Mouse (Mus musculus) G1E (cell line): ENCODE measurements around the gene Ilf2. TPM values are rescaled to one million over a fixed set of nuclear protein-coding genes. Genes with fewer than 3 reads are reported as not detected.
A peak's percentile ranks its signal among the peaks of the same experiment; 100 is the strongest.

ENCODE experiments used
- ATAC-seq: 2 replicates; pipeline ENCODE4 v1.8.0; 2016; ENCODE audit warnings: mild to moderate bottlenecking; ENCODE audit not compliant: insufficient number of reproducible peaks, poor library complexity, low FRiP score, severe bottlenecking; ENCODE audit errors: extremely low read depth
- DNase-seq: peaks from one replicate; pipeline ENCODE4 v3.0.0; 2012; ENCODE audit warnings: low spot score
- H3K27me3 ChIP-seq: 2 replicates; pipeline ENCODE4 v1.6.1; 2012; ENCODE audit warnings: mild to moderate bottlenecking, low read length, inconsistent platforms; ENCODE audit not compliant: insufficient read depth
- H3K36me3 ChIP-seq: replicated peaks from 2 replicates; pipeline ENCODE3; 2012; ENCODE audit warnings: mild to moderate bottlenecking, inconsistent platforms
- H3K4me1 ChIP-seq: 2 replicates; pipeline ENCODE4 v1.6.1; 2012; ENCODE audit warnings: low read depth, low read length, inconsistent platforms, mixed read lengths; ENCODE audit not compliant: insufficient read depth
- H3K4me3 ChIP-seq: 2 replicates; pipeline ENCODE4 v1.5.1; 2012; ENCODE audit warnings: low read depth, mild to moderate bottlenecking, inconsistent platforms, low read length, moderate library complexity, mixed read lengths
- H3K9me3 ChIP-seq: replicated peaks from 2 replicates; pipeline ENCODE4 v1.6.1; 2012; ENCODE audit warnings: inconsistent platforms
- CTCF ChIP-seq: IDR thresholded peaks from 2 replicates; pipeline ENCODE4 v1.5.1; 2012; ENCODE audit warnings: low read depth, low read length, inconsistent platforms, mixed read lengths
- GATA1 ChIP-seq: IDR thresholded peaks from 2 replicates; pipeline ENCODE4 v1.6.1; 2012; ENCODE audit warnings: borderline replicate concordance, low read length, inconsistent platforms, mixed read lengths
- GATA2 ChIP-seq: IDR thresholded peaks from 2 replicates; pipeline ENCODE4 v1.6.1; 2012; ENCODE audit warnings: low read depth, low read length, inconsistent platforms, borderline replicate concordance
- POLR2AphosphoS5 ChIP-seq: IDR thresholded peaks from 2 replicates; pipeline ENCODE4 v1.6.1; 2012; ENCODE audit warnings: low read depth, low read length, inconsistent platforms; ENCODE audit not compliant: insufficient replicate concordance
- TAL1 ChIP-seq: conservative IDR thresholded peaks from 2 replicates; pipeline ENCODE4 v1.6.1; 2012; ENCODE audit warnings: low read depth, low read length, inconsistent platforms, mixed read lengths
- polyA plus RNA-seq: library from polyadenylated mRNA; stranded (reverse); fragments of >175 nt; gene quantifications from 2 replicates; pipeline ENCODE4 v1.2.3, GENCODE M21; 2012
- total RNA-seq, 2 experiments: library from RNA; stranded (forward) in 1 of 2; stranded (reverse) in 1 of 2; fragments of 200-1000 nt in 1 of 2; fragments of >200 nt in 1 of 2; fragmentation: Nextera tagmentation in 1 of 2; gene quantifications; 2 replicates each; pipeline ENCODE4 v1.2.3; 2014 to 2017

Ilf2 gene
- total and polyA plus RNA-seq, 3 experiments, result 21.3 to 181 (median 100) TPM

DNA sequence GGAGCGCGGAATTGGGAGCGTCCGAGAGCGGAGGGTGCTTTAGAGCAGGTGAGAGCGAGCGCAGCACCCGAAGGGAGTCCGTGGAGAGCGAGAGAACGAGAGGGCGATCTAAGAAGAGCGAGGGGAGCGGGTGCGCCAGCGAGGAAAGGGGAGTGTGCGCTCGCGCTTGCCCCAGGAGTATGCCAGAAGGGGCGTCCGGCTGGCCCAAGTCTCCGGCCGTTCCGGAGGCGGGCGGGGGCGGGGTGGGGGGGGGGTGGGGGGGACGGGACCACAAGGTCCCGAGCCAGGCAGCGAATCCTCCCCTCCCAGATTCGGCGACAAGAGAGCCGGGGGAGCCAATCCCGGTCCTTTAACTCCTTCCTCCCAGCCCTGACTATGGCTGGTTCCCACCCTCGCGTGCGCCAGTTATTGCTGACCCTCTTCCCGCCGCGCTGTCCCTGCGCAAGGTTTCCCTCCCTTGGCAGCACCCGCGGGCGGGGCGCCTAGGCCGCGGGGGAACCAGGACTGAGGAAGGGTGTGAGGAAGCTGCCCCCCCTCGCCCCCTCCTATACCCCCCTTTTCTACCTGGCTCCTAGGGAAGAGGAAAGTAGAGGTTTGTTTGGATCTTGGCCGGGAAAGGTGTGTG is 10.1 kb upstream of the Ilf2 start, which contains the start of gene Npr1:
Gene Npr1 (minus strand): TSS at position 181 of the 625 bp plus-strand sequence.
- no peak for ATAC-seq
- Histone ChIP-seq H3K27me3 (peaks cover 73% of the 10 kb centered on the region), H3K36me3 (no peaks in the 10 kb centered on the region)

DNA sequence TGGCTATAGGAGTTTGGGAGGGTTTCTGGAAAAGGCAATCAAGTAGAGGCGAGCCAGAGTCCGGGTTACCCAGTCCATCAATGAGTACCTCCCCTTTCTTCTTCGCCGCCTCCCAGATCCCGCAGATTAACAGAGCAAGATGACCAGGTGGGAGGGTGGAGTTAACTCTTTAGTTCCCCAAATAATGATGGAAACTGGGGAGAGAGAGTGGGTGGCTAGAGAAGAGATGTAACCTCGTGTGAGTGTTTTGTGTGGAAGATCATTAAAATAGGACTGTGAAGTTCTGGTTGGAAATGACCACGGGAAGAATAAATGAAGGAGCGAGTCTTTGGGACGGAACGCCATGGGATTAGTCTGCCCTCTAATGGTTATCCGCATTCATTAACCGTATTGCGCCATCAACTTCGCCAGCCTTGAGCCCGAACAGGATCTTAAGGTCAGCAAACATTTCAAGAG is 9.6 kb upstream of the Ilf2 start:
- ATAC-seq, result peak; percentile 34; the same call in 1 of the 2 replicates

More for the DNA sequence above, 10.1 kb upstream of the Ilf2 start, which contains the start of gene Npr1:
- Histone ChIP-seq H3K4me1 (peaks cover 13% of the 10 kb centered on the region), H3K4me3 (peak within 1 kb of the TSS; percentile 51; the same call in 1 of the 2 replicates), H3K9me3 (peaks cover 12% of the 10 kb centered on the region)
- no peak for DNase-seq
- TF ChIP-seq GATA1 (no peak), GATA2 (no peak), CTCF (no peak), TAL1 (no peak), POLR2AphosphoS5 (no peak)

DNA sequence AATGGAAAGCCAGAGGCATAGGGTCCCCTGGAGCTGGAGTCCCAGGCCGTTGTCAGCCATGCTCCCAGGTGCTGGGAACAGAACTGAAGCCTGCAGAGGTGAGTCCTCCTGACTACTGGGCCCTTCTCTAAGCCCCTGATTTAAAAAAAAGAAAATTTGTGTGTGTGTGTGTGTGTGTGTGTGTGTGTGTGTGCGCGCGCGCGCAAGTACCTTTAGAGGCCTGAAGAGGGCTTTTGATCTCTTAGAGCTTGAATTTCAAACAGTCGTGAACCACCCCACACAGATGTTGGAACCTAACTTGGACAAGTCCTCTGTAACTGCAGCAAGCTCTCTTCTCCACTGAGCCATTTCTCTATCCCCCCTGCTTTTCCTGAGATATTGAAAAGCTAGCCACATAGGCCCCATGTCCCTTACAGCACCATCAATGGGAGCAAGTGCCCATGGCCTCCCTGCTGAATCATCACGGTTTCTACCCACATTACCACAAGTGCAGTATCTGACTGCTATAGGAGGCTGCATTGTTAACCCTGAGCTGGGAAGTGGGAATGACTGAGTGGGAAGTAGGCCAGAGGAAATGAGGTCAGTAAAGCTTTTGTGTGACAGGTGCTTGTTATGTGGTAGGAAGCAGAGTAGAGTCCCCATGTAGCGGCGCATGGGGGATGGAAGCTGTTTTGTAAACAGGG is 8.2 kb upstream of the Ilf2 start:
- Histone ChIP-seq H3K9me3 (peaks cover 12% of the 10 kb centered on the region), H3K4me1 (peaks cover 22% of the 10 kb centered on the region), H3K36me3 (no peaks in the 10 kb centered on the region), H3K27me3 (peaks cover 55% of the 10 kb centered on the region), H3K4me3 (no peak overlapping the region)
- DNase-seq (no peak), ATAC-seq (no peak)
- TF ChIP-seq CTCF, result no peak
- no peak for TF ChIP-seq GATA1
- no peak for TF ChIP-seq GATA2
- no peak for TF ChIP-seq POLR2AphosphoS5
- no peak for TF ChIP-seq TAL1

More for the DNA sequence above, 9.6 kb upstream of the Ilf2 start:
- Histone ChIP-seq H3K4me1 (peaks cover 13% of the 10 kb centered on the region), H3K9me3 (peaks cover 12% of the 10 kb centered on the region), H3K36me3 (no peaks in the 10 kb centered on the region), H3K4me3 (peak overlapping the region; percentile 51; the same call in 1 of the 2 replicates), H3K27me3 (peaks cover 69% of the 10 kb centered on the region)
- no peak for DNase-seq
- TF ChIP-seq POLR2AphosphoS5, result no peak
- TF ChIP-seq CTCF, result peak; percentile 38; the same call in 1 of the 2 replicates
- no peak for TF ChIP-seq TAL1

DNA sequence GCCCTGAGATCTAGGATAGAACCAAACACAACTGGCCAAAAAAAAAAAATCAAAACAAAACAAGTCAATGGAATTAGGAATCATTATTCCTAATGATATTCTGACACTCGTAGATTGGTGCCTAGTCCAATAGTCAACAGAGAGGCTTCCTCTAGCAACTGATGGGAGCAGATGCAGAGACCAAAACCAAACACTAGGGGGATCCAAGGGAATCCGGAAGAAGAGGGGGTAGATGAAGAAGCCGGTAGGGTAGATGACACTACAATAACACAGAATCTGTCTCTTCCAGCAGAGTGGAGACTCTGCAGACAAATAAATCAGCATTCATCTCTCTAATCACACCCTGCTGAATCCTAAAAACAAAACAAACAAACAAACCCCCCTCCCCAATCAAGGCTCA is 3.7 kb upstream of the Ilf2 start:
- no peaks in the 10 kb centered on the region for H3K36me3 ChIP-seq
- peaks cover 16% of the 10 kb centered on the region for H3K4me1 ChIP-seq
- no peak overlapping the region for H3K4me3 ChIP-seq
- no peak for ATAC-seq
- H3K27me3 ChIP-seq, result peaks cover 23% of the 10 kb centered on the region
- peak; percentile 54 for TF ChIP-seq CTCF
- TF ChIP-seq POLR2AphosphoS5, result no peak
- DNase-seq, result peak; percentile 70
- no peaks in the 10 kb centered on the region for H3K9me3 ChIP-seq

DNA sequence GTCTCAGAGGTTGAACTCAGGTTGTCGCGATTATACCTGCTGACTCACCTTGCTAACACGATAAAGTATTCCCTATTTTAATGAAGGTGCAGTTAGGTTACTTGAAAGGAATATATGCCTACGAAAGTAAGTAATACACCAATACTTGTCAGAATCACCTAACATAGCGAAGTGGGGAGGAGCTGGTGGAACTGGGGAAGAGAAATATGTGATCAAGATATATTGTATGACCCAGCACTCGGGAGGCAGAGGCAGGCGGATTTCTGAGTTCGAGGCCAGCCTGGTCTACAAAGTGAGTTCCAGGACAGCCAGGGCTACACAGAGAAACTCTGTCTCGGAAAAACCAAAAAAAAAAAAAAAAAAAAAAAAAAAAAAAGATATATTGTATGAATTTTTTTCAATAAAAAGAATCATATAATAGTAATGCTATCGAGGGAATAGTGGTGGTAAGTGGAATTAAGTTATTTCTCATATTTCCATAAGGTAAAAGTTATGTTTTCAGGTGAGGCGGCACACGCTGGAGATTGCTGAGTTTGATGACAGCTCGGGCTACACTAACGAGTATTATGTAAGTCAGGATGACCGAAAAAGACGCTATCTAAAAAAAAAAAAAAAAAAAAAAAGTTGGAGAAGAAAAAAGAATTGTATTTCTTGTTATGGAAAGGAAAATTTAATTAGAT is 635 bp upstream of the Ilf2 start:
- ATAC-seq, result no peak
- no peak for TF ChIP-seq TAL1
- no peak for TF ChIP-seq GATA2
- no peak for TF ChIP-seq CTCF
- TF ChIP-seq POLR2AphosphoS5, result no peak
- TF ChIP-seq GATA1, result no peak
- H3K36me3 ChIP-seq, result peaks cover 19% of the 10 kb centered on the region

DNA sequence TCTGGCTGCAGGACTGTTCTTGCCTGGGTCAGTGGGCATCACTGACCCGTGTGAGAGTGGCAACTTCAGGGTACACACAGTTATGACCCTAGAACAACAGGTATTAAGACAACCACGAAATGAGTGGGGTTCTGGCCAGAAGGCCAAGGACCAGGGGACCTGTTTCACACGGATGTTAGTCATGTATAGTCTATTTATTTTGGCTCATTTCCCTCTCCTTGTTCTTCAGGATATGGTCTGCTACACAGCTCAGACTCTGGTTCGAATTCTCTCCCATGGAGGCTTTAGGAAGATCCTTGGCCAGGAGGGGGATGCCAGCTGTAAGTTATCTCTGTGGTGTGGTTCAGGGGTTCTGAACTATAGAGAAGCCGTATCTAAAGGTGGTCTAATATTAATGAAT is 11.1 kb downstream of the Ilf2 start:
- Histone ChIP-seq H3K4me3 (no peak overlapping the region), H3K9me3 (no peaks in the 10 kb centered on the region), H3K4me1 (peaks cover 22% of the 10 kb centered on the region), H3K36me3 (peaks cover 76% of the 10 kb centered on the region), H3K27me3 (no peaks in the 10 kb centered on the region)
- TF ChIP-seq POLR2AphosphoS5 (no peak), TAL1 (no peak), GATA2 (no peak), GATA1 (no peak), CTCF (no peak)
- DNase-seq (no peak), ATAC-seq (no peak)

More for the DNA sequence above, 635 bp upstream of the Ilf2 start:
- Histone ChIP-seq H3K9me3 (no peaks in the 10 kb centered on the region), H3K4me1 (peaks cover 18% of the 10 kb centered on the region), H3K27me3 (peaks cover 4% of the 10 kb centered on the region; the same call in 1 of the 2 replicates), H3K4me3 (peak overlapping the region; percentile 55)
- no peak for DNase-seq
